Comparison of ENCODE assay signal across 14 mouse cellular contexts in genomic region chr1:117087136-117087535, GRCm38 (mm10).
"Had no signal": no experiment of that assay in that cellular context is flagged by ENCODE, and none has a peak within 500 bp of the region (broad histone marks: within the 10 kb centered on the region; RNA-seq: fewer than 3 reads in every experiment).

No protein-coding gene starts in this region.

- ATAC-seq: liver, embryonic 12.5 days had no signal

- H3K27me3 ChIP-seq: liver, embryonic 12.5 days; neural tube, embryonic 13.5 days; stomach, embryonic 15.5 days had no signal

- H3K27ac ChIP-seq: left cerebral cortex, adult 2 months; limb, embryonic 10.5 days; liver, embryonic 12.5 days; midbrain, embryonic 10.5 days; neural tube, embryonic 13.5 days; stomach, embryonic 15.5 days had no signal

- H3K4me2 ChIP-seq: liver, embryonic 12.5 days; lung, embryonic 14.5 days; neural tube, embryonic 13.5 days; stomach, embryonic 15.5 days had no signal

- H3K9me3 ChIP-seq: limb, embryonic 10.5 days; liver, embryonic 12.5 days; neural tube, embryonic 13.5 days; stomach, embryonic 15.5 days had no signal

- H3K4me3 ChIP-seq: left cerebral cortex, adult 2 months; limb, embryonic 10.5 days; liver, embryonic 12.5 days; midbrain, embryonic 10.5 days; neural tube, embryonic 13.5 days; stomach, embryonic 15.5 days had no signal

- H3K9ac ChIP-seq: liver, embryonic 12.5 days; lung, embryonic 14.5 days; neural tube, embryonic 13.5 days; stomach, embryonic 15.5 days had no signal

- DNase-seq: kidney, adult 18-20 months; kidney, postnatal 14 days; lung, embryonic 14.5 days; lung, postnatal 10 days; lung, postnatal 4 days; spleen, adult 18-20 months; thymus, adult 2 months; thymus, postnatal 25 days had no signal

- H3K4me1 ChIP-seq: limb, embryonic 10.5 days; liver, embryonic 12.5 days; neural tube, embryonic 13.5 days; stomach, embryonic 15.5 days had no signal

- H3K36me3 ChIP-seq: limb, embryonic 10.5 days; liver, embryonic 12.5 days; midbrain, embryonic 10.5 days; neural tube, embryonic 13.5 days; stomach, embryonic 15.5 days had no signal
